Mouse (Mus musculus): ENCODE measurements around the gene Zfp239.

DNA sequence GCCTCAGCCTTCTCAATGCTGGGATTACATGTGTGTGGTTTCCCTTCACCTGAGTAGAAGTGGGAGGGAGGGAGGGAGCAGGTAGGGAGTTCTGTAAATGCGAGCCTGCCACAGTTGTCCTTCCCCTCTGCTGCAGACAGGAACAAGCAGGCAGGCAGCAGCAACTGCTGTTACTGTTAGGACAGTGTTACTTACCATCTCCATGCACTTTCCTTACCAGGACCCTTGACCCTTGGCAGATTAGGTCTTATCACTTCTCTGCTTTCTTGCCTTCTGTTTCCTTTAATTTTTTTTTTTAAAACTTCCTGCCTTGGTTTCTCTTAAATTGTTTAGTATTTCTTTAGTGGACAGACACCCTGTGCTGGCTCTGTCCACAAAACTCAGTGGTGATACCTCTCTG is 26.1 kb downstream of the Zfp239 start:
- no peak for TF ChIP-seq CTCF (IDR thresholded peaks at IDR 0.05; ENCODE audit: low read depth)
- no peak for TF ChIP-seq EP300 (IDR thresholded peaks at IDR 0.05; ENCODE audit: low read depth)

All from heart, postnatal 0 days (tissue).